Mouse (Mus musculus) hindbrain, embryonic 10.5 days (tissue): ENCODE data around the gene Tjp1. TPM values are rescaled to one million over a fixed set of nuclear protein-coding genes. Genes with fewer than 3 reads are reported as not detected.

Experiments used
- DNase-seq: peaks from one replicate; pipeline ENCODE4 v3.0.0-alpha.2; 2017; ENCODE audit warnings: low spot score
- H3K27ac ChIP-seq: fragments of 300-500 bp; sonication (generic); 2 replicates; pipeline ENCODE4 v1.5.1; 2016; ENCODE audit warnings: mild to moderate bottlenecking, moderate library complexity
- H3K27me3 ChIP-seq: fragments of 300-500 bp; sonication (generic); 2 replicates; pipeline ENCODE4 v1.6.1; 2016; ENCODE audit warnings: mild to moderate bottlenecking; ENCODE audit not compliant: poor library complexity, insufficient read depth, severe bottlenecking
- H3K36me3 ChIP-seq: fragments of 300-500 bp; sonication (generic); 2 replicates; pipeline ENCODE4 v1.6.1; 2016; ENCODE audit warnings: mild to moderate bottlenecking, moderate library complexity
- H3K4me1 ChIP-seq: fragments of 300-500 bp; sonication (generic); replicated peaks from 2 replicates; pipeline ENCODE4 v1.6.1; 2016; ENCODE audit warnings: mild to moderate bottlenecking
- H3K4me3 ChIP-seq: fragments of 300-500 bp; sonication (generic); 2 replicates; pipeline ENCODE4 v1.5.1; 2016; ENCODE audit warnings: mild to moderate bottlenecking, moderate library complexity
- H3K9me3 ChIP-seq: fragments of 300-500 bp; sonication (generic); 2 replicates; pipeline ENCODE4 v1.6.1; 2016; ENCODE audit warnings: mild to moderate bottlenecking, moderate library complexity
- WGBS: fragments of 180-500 bp; shearing (Covaris S2); methylation state at CpG from one replicate; pipeline ENCODE4 v1.1.7; 2016; 5-methylcytosine and 5-hydroxymethylcytosine counted together
- polyA plus RNA-seq: library from polyadenylated mRNA; unstranded; fragments of >200 nt; fragmentation: Nextera tagmentation; extraction: Ambion mirVana; gene quantifications from 2 replicates; pipeline ENCODE4 v1.2.1, GENCODE M21; 2016

The Tjp1 gene
- 19.0 and 24.4 TPM in 2 replicates for polyA plus RNA-seq

- peak; percentile 56 for DNase-seq
- peak within 1 kb of the TSS; percentile 79 for H3K27ac ChIP-seq
- H3K36me3 ChIP-seq = no peaks in the 10 kb centered on the region
- H3K4me3 ChIP-seq = peak within 1 kb of the TSS; percentile 72
- under 1% methylated on average over 103 of the region's 115 CpGs for WGBS
- H3K9me3 ChIP-seq = no peaks in the 10 kb centered on the region
- peaks cover 14% of the 10 kb centered on the region; the same call in 1 of the 2 replicates for H3K4me1 ChIP-seq
- peaks cover 93% of the 10 kb centered on the region for H3K27me3 ChIP-seq
These were observed at the start of gene Tjp1 for GRCm38 (mm10) chr7:65527071-65528007. TSS of gene Tjp1 (minus strand) at chr7:65527781.

GRCm38 (mm10) chr7:65577118-65577517, 49.5 kb upstream of the Tjp1 start:
- H3K4me3 ChIP-seq = no peak overlapping the region
- DNase-seq = peak; percentile 22
- no peaks in the 10 kb centered on the region for H3K36me3 ChIP-seq
- no peak overlapping the region for H3K27ac ChIP-seq
- WGBS = 63% methylated on average over 12 of the region's 12 CpGs
- H3K9me3 ChIP-seq = no peaks in the 10 kb centered on the region
- peaks cover 3% of the 10 kb centered on the region for H3K4me1 ChIP-seq
- no peaks in the 10 kb centered on the region; the same call in 1 of the 2 replicates for H3K27me3 ChIP-seq

- Histone ChIP-seq H3K36me3 (no peaks in the 10 kb centered on the region), H3K9me3 (no peaks in the 10 kb centered on the region), H3K4me3 (no peak overlapping the region), H3K27me3 (no peaks in the 10 kb centered on the region; the same call in 1 of the 2 replicates), H3K27ac (no peak overlapping the region), H3K4me1 (peaks cover 3% of the 10 kb centered on the region)
- 70% methylated on average over 5 of the region's 5 CpGs for WGBS
- no peak for DNase-seq
These were observed 45.1 kb upstream of the Tjp1 start for GRCm38 (mm10) chr7:65572731-65573130.

- no peaks in the 10 kb centered on the region for H3K4me1 ChIP-seq
- H3K9me3 ChIP-seq = no peaks in the 10 kb centered on the region
- H3K4me3 ChIP-seq = no peak overlapping the region
- DNase-seq = no peak
- H3K36me3 ChIP-seq = no peaks in the 10 kb centered on the region
- H3K27me3 ChIP-seq = no peaks in the 10 kb centered on the region
- 91% methylated on average over 4 of the region's 4 CpGs for WGBS
- no peak overlapping the region for H3K27ac ChIP-seq
These were observed 43.1 kb upstream of the Tjp1 start for GRCm38 (mm10) chr7:65570691-65571090.

GRCm38 (mm10) chr7:65555996-65556395, 28.4 kb upstream of the Tjp1 start:
- Histone ChIP-seq H3K27me3 (no peaks in the 10 kb centered on the region), H3K27ac (no peak overlapping the region), H3K4me1 (no peaks in the 10 kb centered on the region), H3K4me3 (no peak overlapping the region), H3K9me3 (no peaks in the 10 kb centered on the region), H3K36me3 (no peaks in the 10 kb centered on the region)
- WGBS = 47% methylated on average over 1 of the region's 1 CpGs
- DNase-seq = no peak

GRCm38 (mm10) chr7:65545741-65546140, 18.2 kb upstream of the Tjp1 start:
- DNase-seq = no peak
- no peaks in the 10 kb centered on the region for H3K4me1 ChIP-seq
- no peak overlapping the region for H3K27ac ChIP-seq
- no peaks in the 10 kb centered on the region for H3K9me3 ChIP-seq
- no peaks in the 10 kb centered on the region for H3K36me3 ChIP-seq
- H3K27me3 ChIP-seq = no peaks in the 10 kb centered on the region
- WGBS = 57% methylated on average over 5 of the region's 5 CpGs
- H3K4me3 ChIP-seq = no peak overlapping the region

GRCm38 (mm10) chr7:65532689-65533088, 5.1 kb upstream of the Tjp1 start:
- Histone ChIP-seq H3K36me3 (no peaks in the 10 kb centered on the region), H3K27ac (no peak overlapping the region), H3K9me3 (peaks cover 17% of the 10 kb centered on the region), H3K4me1 (peaks cover 9% of the 10 kb centered on the region; the same call in 1 of the 2 replicates), H3K27me3 (peaks cover 65% of the 10 kb centered on the region), H3K4me3 (no peak overlapping the region)
- WGBS = 18% methylated on average over 4 of the region's 4 CpGs
- peak; percentile 32 for DNase-seq

GRCm38 (mm10) chr7:65523116-65523515, 4.5 kb downstream of the Tjp1 start:
- Histone ChIP-seq H3K9me3 (no peaks in the 10 kb centered on the region), H3K36me3 (no peaks in the 10 kb centered on the region), H3K27me3 (peaks cover 63% of the 10 kb centered on the region), H3K4me3 (no peak overlapping the region), H3K4me1 (peaks cover 11% of the 10 kb centered on the region; the same call in 1 of the 2 replicates), H3K27ac (no peak overlapping the region)
- no peak for DNase-seq
- WGBS = 87% methylated on average over 4 of the region's 4 CpGs

- 70% methylated on average over 12 of the region's 12 CpGs for WGBS
- H3K27me3 ChIP-seq = peaks cover 57% of the 10 kb centered on the region
These were observed 5.1 kb downstream of the Tjp1 start for GRCm38 (mm10) chr7:65522490-65522889.

GRCm38 (mm10) chr7:65520622-65521021, 7.0 kb downstream of the Tjp1 start:
- DNase-seq = no peak
- 92% methylated on average over 8 of the region's 8 CpGs for WGBS

More at GRCm38 (mm10) chr7:65522490-65522889, 5.1 kb downstream of the Tjp1 start:
- Histone ChIP-seq H3K36me3 (no peaks in the 10 kb centered on the region), H3K27ac (no peak overlapping the region), H3K9me3 (no peaks in the 10 kb centered on the region), H3K4me3 (no peak overlapping the region), H3K4me1 (peaks cover 7% of the 10 kb centered on the region; the same call in 1 of the 2 replicates)
- DNase-seq = no peak

GRCm38 (mm10) chr7:65519788-65520563, 7.6 kb downstream of the Tjp1 start:
- 48% methylated on average over 12 of the region's 12 CpGs for WGBS

More at GRCm38 (mm10) chr7:65520622-65521021, 7.0 kb downstream of the Tjp1 start:
- H3K4me3 ChIP-seq = no peak overlapping the region
- no peak overlapping the region for H3K27ac ChIP-seq
- no peaks in the 10 kb centered on the region for H3K9me3 ChIP-seq
- peaks cover 42% of the 10 kb centered on the region for H3K27me3 ChIP-seq
- H3K36me3 ChIP-seq = no peaks in the 10 kb centered on the region
- H3K4me1 ChIP-seq = no peaks in the 10 kb centered on the region

GRCm38 (mm10) chr7:65516903-65517302, 10.7 kb downstream of the Tjp1 start:
- Histone ChIP-seq H3K36me3 (no peaks in the 10 kb centered on the region), H3K27me3 (peaks cover 5% of the 10 kb centered on the region; the same call in 1 of the 2 replicates), H3K4me1 (0 out of 2 replicates have a peak, but pooled peaks cover 5% of the 10 kb centered on the region), H3K9me3 (no peaks in the 10 kb centered on the region), H3K27ac (no peak overlapping the region), H3K4me3 (no peak overlapping the region)
- DNase-seq = no peak
- WGBS = 41% methylated on average over 8 of the region's 8 CpGs

More at GRCm38 (mm10) chr7:65519788-65520563, 7.6 kb downstream of the Tjp1 start:
- no peaks in the 10 kb centered on the region for H3K36me3 ChIP-seq
- H3K27ac ChIP-seq = no peak overlapping the region
- H3K27me3 ChIP-seq = peaks cover 35% of the 10 kb centered on the region
- H3K4me3 ChIP-seq = no peak overlapping the region
- no peaks in the 10 kb centered on the region for H3K9me3 ChIP-seq
- H3K4me1 ChIP-seq = no peaks in the 10 kb centered on the region
- peak; percentile 79 for DNase-seq
